8 mouse cellular contexts compared by ENCODE assay signal in genomic region chr6:29433038-29433803, GRCm38 (mm10). TPM values are rescaled to one million over a fixed set of nuclear protein-coding genes. Genes with fewer than 3 reads are reported as not detected.
DNase-seq lines count a peak whose midpoint lies in the region; ATAC-seq and TF ChIP-seq lines count a peak whose summit lies in the region.

TSS of gene Flnc (plus strand) at chr6:29433256.

- H3K9me3 ChIP-seq in stomach, embryonic 14.5 days (ENCODE audit: control insufficient read depth, low read depth, low read length), result no peaks in the 10 kb centered on the region

- peak within 1 kb of the TSS; percentile 39 for H3K4me3 ChIP-seq in layer of hippocampus, adult 2 months
- peak within 1 kb of the TSS; percentile 73 for H3K4me3 ChIP-seq in stomach, embryonic 14.5 days (ENCODE audit: low read depth, low read length)

- H3K36me3 ChIP-seq in stomach, embryonic 14.5 days (ENCODE audit: control insufficient read depth, insufficient read depth, low read length), result no peaks in the 10 kb centered on the region

- H3K27ac ChIP-seq in layer of hippocampus, adult 2 months, result no peak within 1 kb of the TSS
- H3K27ac ChIP-seq in stomach, embryonic 14.5 days (ENCODE audit: low read length), result peak within 1 kb of the TSS; percentile 95

- peaks cover 3% of the 10 kb centered on the region; the same call in 1 of the 2 replicates for H3K27me3 ChIP-seq in stomach, embryonic 14.5 days (ENCODE audit: control insufficient read depth, insufficient read depth, low read length)

- H3K9ac ChIP-seq in stomach, embryonic 14.5 days (replicated peaks; ENCODE audit: low read depth, low read length), result peak within 1 kb of the TSS; percentile 71

- no peak for TF ChIP-seq CTCF in layer of hippocampus, adult 2 months (conservative IDR thresholded peaks at IDR 0.05)
- no peak for TF ChIP-seq CTCF in brain, embryonic 14.5 days (IDR thresholded peaks at IDR 0.05; ENCODE audit: borderline replicate concordance, extremely low read depth, insufficient read depth, insufficient read length)

- intact Hi-C loops in gastrocnemius, postnatal 36 days (cut with DNase I), result no loop called here

- no peak for DNase-seq in layer of hippocampus, adult 2 months (ENCODE audit: low spot score in 2 of 2)
- no peak for DNase-seq in layer of hippocampus, postnatal 10 days (ENCODE audit: low spot score in 2 of 2)
- DNase-seq in brain, embryonic 14.5 days (ENCODE audit: low read depth), result peak; percentile 50
- peak; percentile 57 to 61 for DNase-seq in gastrocnemius, postnatal 36 days
- DNase-seq in induced T-regulatory cell, adult 2 months (ENCODE audit: low read depth), result peak; percentile 12
- DNase-seq in lung, postnatal 14 days, result peak; percentile 32
- no peak for DNase-seq in spleen, postnatal 10 days (ENCODE audit: low spot score in 2 of 2)

- WGBS in stomach, embryonic 14.5 days, result 1% methylated on average over 69 of the region's 77 CpGs

- peak; percentile 40 for ATAC-seq in stomach, embryonic 14.5 days (ENCODE audit: insufficient number of reproducible peaks, insufficient read depth, low FRiP score, low read depth)

- peak within 1 kb of the TSS; percentile 75 for H3K4me2 ChIP-seq in stomach, embryonic 14.5 days (replicated peaks; ENCODE audit: low read depth, low read length)

- TF ChIP-seq POLR2A in brain, embryonic 14.5 days (IDR thresholded peaks at IDR 0.05; ENCODE audit: borderline replicate concordance, extremely low read depth, insufficient read depth, insufficient read length, poor library complexity, severe bottlenecking), result no peak

- peaks cover 18% of the 10 kb centered on the region; the same call in 1 of the 2 replicates for H3K4me1 ChIP-seq in stomach, embryonic 14.5 days (ENCODE audit: control insufficient read depth, insufficient read depth, low read length)

RNA-seq across cellular contexts. Expression of gene Flnc, which starts in this region (rescaled TPM):
- 1 to 10 TPM; 1.2 to 1.4 TPM for total RNA-seq in layer of hippocampus, adult 2 months (2021)
- 1 to 10 TPM; 4.0 to 4.4 TPM for total RNA-seq in layer of hippocampus, postnatal 10 days (2021)
- 3.2 and 9.7 TPM in 2 replicates for polyA plus RNA-seq in brain, embryonic 14.5 days (2012; rRNA removed)
- 100 to 1,000 TPM; 403 to 438 TPM for total RNA-seq in gastrocnemius, postnatal 36 days (2021)
- 17.9 and 19.8 TPM in 2 replicates for polyA plus RNA-seq in stomach, embryonic 14.5 days (2014; fragmentation: Nextera tagmentation; extraction: Ambion mirVana)

Comparison
In these comparisons a context has a peak if more than half of its experiments do, and no peak if none do; other contexts are left out.
1. RNA of gene Flnc (total RNA-seq): 403 to 438 TPM in gastrocnemius, postnatal 36 days; 4.0 to 4.4 TPM in layer of hippocampus, postnatal 10 days and 1.2 to 1.4 TPM in layer of hippocampus, adult 2 months; every median in the first group is over 10 times any median in the second.
2. DNase-seq: peak in brain, embryonic 14.5 days (single experiment), gastrocnemius, postnatal 36 days (2 of 2), induced T-regulatory cell, adult 2 months (single experiment) and lung, postnatal 14 days (single experiment); none in layer of hippocampus, adult 2 months (0 of 2), layer of hippocampus, postnatal 10 days (0 of 2) and spleen, postnatal 10 days (0 of 2).